Mouse (Mus musculus) cortical plate, adult 2 months (tissue): Measurements from ENCODE around the gene Utp14b. TPM values are rescaled to one million over a fixed set of nuclear protein-coding genes. Genes with fewer than 3 reads are reported as not detected.

Experiments
- H3K27ac ChIP-seq: fragments of 200-500 bp; 2 replicates; pipeline ENCODE4 v1.5.1; 2012; ENCODE audit warnings: low read length, control low read depth, inconsistent platforms; ENCODE audit not compliant: insufficient read depth
- H3K4me1 ChIP-seq: fragments of 200-500 bp; 2 replicates; pipeline ENCODE4 v1.6.1; 2011; ENCODE audit warnings: low read length; ENCODE audit not compliant: control insufficient read depth, insufficient read depth
- H3K4me3 ChIP-seq: fragments of 200-500 bp; 2 replicates; pipeline ENCODE4 v1.5.1; 2011; ENCODE audit warnings: mild to moderate bottlenecking, low read length, control low read depth; ENCODE audit not compliant: insufficient read depth
- CTCF ChIP-seq: fragments of 200-500 bp; IDR thresholded peaks from 2 replicates; pipeline ENCODE4 v1.5.1; 2011; ENCODE audit warnings: mild to moderate bottlenecking, control low read depth, low read length; ENCODE audit not compliant: insufficient read depth; ENCODE audit errors: extremely low read depth
- POLR2A ChIP-seq: fragments of 200-500 bp; IDR thresholded peaks from 2 replicates; pipeline ENCODE4 v1.6.1; 2011; ENCODE audit warnings: mild to moderate bottlenecking, low read length, control low read depth; ENCODE audit not compliant: insufficient read depth; ENCODE audit errors: extremely low read depth
- polyA plus RNA-seq: library from polyadenylated mRNA; depleted of rRNA; stranded (reverse); fragments of >200 nt; gene quantifications from 2 replicates; pipeline ENCODE4 v1.2.3, GENCODE M21; 2012; rRNA removed

Utp14b gene
- polyA plus RNA-seq, 1 experiment: 8.2 TPM

- H3K4me3 ChIP-seq: no peak overlapping the region
- TF ChIP-seq CTCF (no peak), POLR2A (no peak)
- H3K27ac ChIP-seq: no peak overlapping the region
- H3K4me1 ChIP-seq: no peaks in the 10 kb centered on the region; the same call in 1 of the 2 replicates
Observed at GRCm38 (mm10) chr1:78702282-78702963, 44.6 kb downstream of the Utp14b start.

GRCm38 (mm10) chr1:78702964-78703285 lies 45.1 kb downstream of the Utp14b start:
- no peak for TF ChIP-seq POLR2A
- TF ChIP-seq CTCF: no peak
- Histone ChIP-seq H3K27ac (no peak overlapping the region), H3K4me3 (no peak overlapping the region), H3K4me1 (no peaks in the 10 kb centered on the region; the same call in 1 of the 2 replicates)

GRCm38 (mm10) chr1:78706338-78706737 lies 48.5 kb downstream of the Utp14b start:
- H3K4me3 ChIP-seq: no peak overlapping the region
- H3K27ac ChIP-seq: no peak overlapping the region
- no peak for TF ChIP-seq CTCF
- no peak for TF ChIP-seq POLR2A
- H3K4me1 ChIP-seq: no peaks in the 10 kb centered on the region; the same call in 1 of the 2 replicates

- no peak overlapping the region for H3K4me3 ChIP-seq
- no peak overlapping the region for H3K27ac ChIP-seq
- no peaks in the 10 kb centered on the region; the same call in 1 of the 2 replicates for H3K4me1 ChIP-seq
- no peak for TF ChIP-seq CTCF
- no peak for TF ChIP-seq POLR2A
Observed at GRCm38 (mm10) chr1:78707280-78707679, 49.4 kb downstream of the Utp14b start.

GRCm38 (mm10) chr1:78710026-78710425 lies 52.2 kb downstream of the Utp14b start:
- Histone ChIP-seq H3K4me1 (no peaks in the 10 kb centered on the region; the same call in 1 of the 2 replicates), H3K27ac (no peak overlapping the region), H3K4me3 (no peak overlapping the region)
- TF ChIP-seq POLR2A (no peak), CTCF (no peak)

- H3K4me1 ChIP-seq: no peaks in the 10 kb centered on the region
- no peak overlapping the region for H3K4me3 ChIP-seq
- H3K27ac ChIP-seq: no peak overlapping the region
- TF ChIP-seq CTCF (no peak), POLR2A (no peak)
Observed at GRCm38 (mm10) chr1:78710613-78711329, 52.9 kb downstream of the Utp14b start.

Other genes starting within 250 kb of the Utp14b start
- gene Farsb, start 169.1 kb upstream of the Utp14b start, polyA plus RNA-seq: 55.6 and 55.8 TPM in 2 replicates
- 0.42 TPM in 1 of 2 replicates, not detected in the other for gene Mogat1, start 147.0 kb upstream of the Utp14b start, polyA plus RNA-seq
- 0.44 and 0.45 TPM in 2 replicates for gene BC035947, start 145.9 kb upstream of the Utp14b start, polyA plus RNA-seq
- 117 TPM in 2 replicates for gene Acsl3, start 213 bp upstream of the Utp14b start, polyA plus RNA-seq
- 0.72 and 0.84 TPM in 2 replicates for gene Kcne4, start 158.7 kb downstream of the Utp14b start, polyA plus RNA-seq